In genomic region chr11:62575659-62576438, GRCm38 (mm10) we compare ENCODE assay signal across 8 mouse cellular contexts. TPM values are rescaled to one million over a fixed set of nuclear protein-coding genes. Genes with fewer than 3 reads are reported as not detected.
DNase-seq lines count a peak whose midpoint lies in the region; ATAC-seq and TF ChIP-seq lines count a peak whose summit lies in the region.

No protein-coding gene starts in this region.

- peaks cover 0 to 11% of the 10 kb centered on the region in 2 experiments; a peak in 2 of 4 replicates for H3K4me1 ChIP-seq in ES-E14 (ENCODE audit: control insufficient read depth in 2 of 2, insufficient read depth in 2 of 2, low read length in 2 of 2, poor library complexity in 1 of 2)
- peaks cover 8% of the 10 kb centered on the region for H3K4me1 ChIP-seq in forebrain, embryonic 12.5 days

- peaks cover 20% of the 10 kb centered on the region for H3K27me3 ChIP-seq in forebrain, embryonic 12.5 days

- H3K36me3 ChIP-seq in ES-E14 (ENCODE audit: control insufficient read depth, insufficient read depth, low read length, poor library complexity, severe bottlenecking) = no peaks in the 10 kb centered on the region
- H3K36me3 ChIP-seq in forebrain, embryonic 12.5 days (replicated peaks) = no peaks in the 10 kb centered on the region

- H3K9ac ChIP-seq in ES-E14 (ENCODE audit: insufficient read depth, low read depth, low read length, poor library complexity, severe bottlenecking) = peak overlapping the region; percentile 18
- peak overlapping the region; percentile 56 for H3K9ac ChIP-seq in forebrain, embryonic 12.5 days

- ATAC-seq in forebrain, embryonic 12.5 days (ENCODE audit: low FRiP score) = peak; percentile 71
- ATAC-seq in activated CD4-positive, CD25-positive, alpha-beta regulatory T cell, adult 4 months = no peak

- 6% methylated on average over 27 of the region's 27 CpGs for WGBS in forebrain, embryonic 12.5 days

- no peak for DNase-seq in ES-E14 (ENCODE audit: low read depth, low spot score)
- peak; percentile 40 for DNase-seq in c-Kit-positive CD71-positive TER-119-positive erythroid progenitor cells, embryonic 14.5 days (ENCODE audit: low spot score)
- DNase-seq in heart, postnatal 14 days = peak; percentile 38 to 44
- DNase-seq in left cerebral cortex, adult 18-20 months (ENCODE audit: low spot score in 2 of 2) = peak; percentile 55 to 69
- DNase-seq in lung, postnatal 14 days = peak; percentile 43
- DNase-seq in right cerebral cortex, adult 18-20 months = peak; percentile 81

- no peak overlapping the region for H3K27ac ChIP-seq in ES-E14 (ENCODE audit: insufficient read depth, low read depth, low read length, poor library complexity, severe bottlenecking)
- H3K27ac ChIP-seq in forebrain, embryonic 12.5 days = no peak overlapping the region

- peak overlapping the region; percentile 91 for H3K4me2 ChIP-seq in forebrain, embryonic 12.5 days

- peak overlapping the region; percentile 48 to 68 for H3K4me3 ChIP-seq in ES-E14 (ENCODE audit: insufficient read depth in 1 of 2, low read depth in 1 of 2, low read length in 2 of 2, poor library complexity in 1 of 2, severe bottlenecking in 1 of 2)
- H3K4me3 ChIP-seq in forebrain, embryonic 12.5 days (replicated peaks) = peak overlapping the region; percentile 47

- in situ Hi-C loops in ES-E14 (cut with MboI; ENCODE audit: low sequenced_read_pairs in 2 of 2, unreplicated experiment in 2 of 2) = no loop called here

- intact Hi-C loops in heart, postnatal 14 days (cut with DNase I) = loop anchor here (2.0 kb wide), 2 partner anchors 21 to 179 kb away; no protein-coding TSS in a partner anchor

- H3K9me3 ChIP-seq in ES-E14 (ENCODE audit: control insufficient read depth, insufficient read depth, low read depth, low read length) = no peaks in the 10 kb centered on the region
- H3K9me3 ChIP-seq in forebrain, embryonic 12.5 days = no peaks in the 10 kb centered on the region

TF ChIP-seq in ES-E14, 5 proteins besides CTCF, POLR2A, EP300 and RAD21:
- TF ChIP-seq ZNF384 (IDR thresholded peaks at IDR 0.05; ENCODE audit: low read depth, low read length) = no peak
- no peak for TF ChIP-seq CHD2 (IDR thresholded peaks at IDR 0.05; ENCODE audit: low read depth, low read length)
- TF ChIP-seq HCFC1 (IDR thresholded peaks at IDR 0.05; ENCODE audit: borderline replicate concordance, insufficient read depth, low read length) = no peak
- no peak for TF ChIP-seq MAFK (IDR thresholded peaks at IDR 0.05; ENCODE audit: insufficient read depth, low read depth, low read length)
- no peak for TF ChIP-seq ZC3H11A (IDR thresholded peaks at IDR 0.05; ENCODE audit: borderline replicate concordance, low read depth, low read length)

RNA-seq across cellular contexts. Expression of gene Trpv2, which starts 1.6 kb away (rescaled TPM):
- total RNA-seq in ES-E14 (2012; rRNA removed) = 9.8 and 13.4 TPM in 2 replicates
- 6.4 and 7.3 TPM in 2 replicates for polyA plus RNA-seq in forebrain, embryonic 12.5 days (2016; fragmentation: Nextera tagmentation; extraction: Ambion mirVana)
- 1 to 10 TPM; 3.4 to 4.5 TPM for total RNA-seq in heart, postnatal 14 days (2021)
- total RNA-seq in left cerebral cortex, adult 18-20 months (2021) = 10 to 100 TPM; 21.1 to 21.2 TPM
- polyA plus RNA-seq in activated CD4-positive, CD25-positive, alpha-beta regulatory T cell, adult 4 months (2017; shearing (Covaris generic)) = 10 to 100 TPM; 76.8 to 79.0 TPM

RNA-seq across cellular contexts. Expression of gene Ubb, which starts 24.9 kb away (rescaled TPM):
- 1,350 and 1,664 TPM in 2 replicates for total RNA-seq in ES-E14 (2012; rRNA removed)
- polyA plus RNA-seq in forebrain, embryonic 12.5 days (2016; fragmentation: Nextera tagmentation; extraction: Ambion mirVana) = 3,704 and 3,828 TPM in 2 replicates
- total RNA-seq in heart, postnatal 14 days (2021) = 100 to 1,000 TPM; 658 to 665 TPM
- 1,000 to 10,000 TPM; 1,699 to 1,805 TPM for total RNA-seq in left cerebral cortex, adult 18-20 months (2021)
- polyA plus RNA-seq in activated CD4-positive, CD25-positive, alpha-beta regulatory T cell, adult 4 months (2017; shearing (Covaris generic)) = 1,000 to 10,000 TPM; 5,033 to 6,460 TPM

RNA-seq across cellular contexts. Expression of gene Cenpv, which starts 36.8 kb away (rescaled TPM):
- 66.5 and 68.0 TPM in 2 replicates for total RNA-seq in ES-E14 (2012; rRNA removed)
- 85.7 and 90.0 TPM in 2 replicates for polyA plus RNA-seq in forebrain, embryonic 12.5 days (2016; fragmentation: Nextera tagmentation; extraction: Ambion mirVana)
- total RNA-seq in heart, postnatal 14 days (2021) = 10 to 100 TPM; 16.8 to 20.0 TPM
- total RNA-seq in left cerebral cortex, adult 18-20 months (2021) = 10 to 100 TPM; 34.7 to 36.9 TPM
- polyA plus RNA-seq in activated CD4-positive, CD25-positive, alpha-beta regulatory T cell, adult 4 months (2017; shearing (Covaris generic)) = 1 to 10 TPM in 1 of 2 experiments, not detected in 1; 2.4 TPM
